Mouse (Mus musculus): ENCODE data around the gene Vmn2r5. TPM values are rescaled to one million over a fixed set of nuclear protein-coding genes. Genes with fewer than 3 reads are reported as not detected.

The Vmn2r5 gene
- polyA plus RNA-seq (2012; rRNA removed; ENCODE audit: low replicate concordance) = not detected in 2 replicates

DNA sequence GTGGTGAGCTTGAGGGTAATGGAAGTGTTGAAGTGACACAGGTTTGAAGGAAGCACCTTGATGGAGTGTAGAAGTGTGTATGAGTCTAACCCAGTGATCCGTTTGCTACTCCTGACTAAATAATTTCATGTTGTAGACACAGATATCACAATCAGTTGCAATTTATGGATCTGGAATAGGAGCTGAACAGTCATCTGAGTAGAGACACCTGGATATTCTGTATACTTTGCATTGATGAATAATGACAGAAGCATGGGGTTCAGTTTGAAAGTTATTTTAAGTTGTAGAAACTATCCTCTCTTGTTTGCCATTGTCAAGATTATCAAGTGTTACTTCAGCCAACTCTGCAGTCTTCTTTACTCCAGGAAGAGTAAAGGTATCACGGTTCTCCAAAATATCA is at the start of gene Vmn2r5:
Gene Vmn2r5 (minus strand): TSS at position 101 of the 400 bp plus-strand sequence.

Other genes with a start within 250 kb of the Vmn2r5 start
- not detected in 2 replicates for gene Vmn2r3, start 220.1 kb downstream of the Vmn2r5 start, polyA plus RNA-seq (2012; rRNA removed; ENCODE audit: low replicate concordance)
- not detected in 2 replicates for gene Vmn2r4, start 94.5 kb downstream of the Vmn2r5 start, polyA plus RNA-seq (2012; rRNA removed; ENCODE audit: low replicate concordance)
- gene Vmn2r6, start 56.0 kb upstream of the Vmn2r5 start, polyA plus RNA-seq (2012; rRNA removed; ENCODE audit: low replicate concordance) = not detected in 2 replicates

Measured in mammary gland, adult 2 months (tissue).